Mouse (Mus musculus): ENCODE data around the gene B230307C23Rik.
"Not testable (repeated sequence)": the region's sequence is repeated elsewhere in the genome, so short reads cannot be mapped to it uniquely, and the experiment has no call there.

Gene B230307C23Rik

GRCm38 (mm10) chr16:98022081-98022480 is 25.0 kb downstream of the B230307C23Rik start:
- no peak for DNase-seq

DNA sequence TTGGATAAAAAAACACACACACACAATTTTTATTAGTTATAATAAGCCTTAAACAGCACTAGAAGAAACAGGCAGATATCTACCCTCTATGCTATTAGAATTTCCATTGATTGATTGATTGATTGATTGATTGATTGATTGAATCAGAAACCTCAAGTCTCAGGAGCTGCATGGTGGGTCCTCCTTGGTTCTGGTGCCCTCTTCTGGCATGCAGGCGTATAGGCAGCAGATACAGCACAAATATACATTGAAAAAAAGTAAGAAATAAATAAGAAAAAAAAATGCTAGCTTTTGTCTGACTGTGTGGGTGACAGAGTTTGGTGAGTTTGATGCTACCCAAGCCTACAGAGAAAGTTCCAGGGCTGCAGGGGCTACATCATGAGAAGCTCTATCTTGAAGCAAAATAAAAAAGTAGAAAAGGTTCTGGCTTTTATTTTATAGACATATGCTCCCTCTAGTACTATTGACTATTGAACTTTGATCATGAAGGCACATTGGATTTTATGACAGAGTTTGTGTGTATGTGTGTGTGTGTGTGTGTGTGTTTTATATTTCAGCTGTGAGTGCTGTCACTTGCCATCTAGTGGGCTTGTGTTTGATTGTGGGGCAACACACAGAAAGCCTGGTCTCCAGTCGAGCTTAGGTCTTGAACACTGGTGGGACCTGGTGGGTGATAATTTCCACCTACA is 25.7 kb downstream of the B230307C23Rik start:
- DNase-seq = no peak

DNA sequence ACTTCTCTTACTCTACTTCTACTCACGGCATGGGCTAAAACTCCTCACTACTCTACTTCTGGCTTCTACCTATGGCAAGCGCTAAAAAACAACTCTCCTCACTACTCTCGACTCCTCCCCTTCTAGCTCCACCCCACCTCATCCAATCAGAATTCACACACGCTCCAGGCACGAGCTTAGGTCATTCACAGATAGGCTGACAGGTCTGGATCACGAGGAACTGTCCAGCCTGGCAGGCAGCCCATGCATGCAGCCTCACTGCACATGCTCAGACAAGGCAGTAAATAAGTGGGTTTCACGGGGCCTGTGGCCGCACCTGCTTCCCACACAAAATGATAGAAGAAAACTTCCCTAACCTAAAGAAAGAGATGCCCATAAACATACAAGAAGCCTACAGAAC is 29.1 kb downstream of the B230307C23Rik start:
- not testable (repeated sequence) for DNase-seq

DNA sequence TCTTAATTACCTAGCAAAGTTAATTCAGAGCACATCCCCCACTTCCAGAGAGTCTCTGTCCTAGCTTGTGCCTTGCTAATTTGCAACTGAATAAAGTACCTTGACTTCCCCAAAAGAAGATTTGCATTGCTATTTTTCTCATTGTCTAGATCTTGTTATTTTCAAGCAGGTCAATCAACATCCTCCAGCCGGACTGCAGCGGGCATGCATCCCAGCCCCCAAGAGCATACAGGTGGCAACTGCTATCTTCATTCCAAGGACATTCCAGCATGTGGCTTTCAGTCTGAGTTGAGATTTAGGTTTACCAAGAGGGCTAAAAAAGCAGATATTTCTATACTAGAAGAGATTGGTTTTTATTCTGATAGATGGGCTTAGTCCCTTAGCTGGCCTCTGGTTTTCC is 37.9 kb downstream of the B230307C23Rik start:
- not testable (repeated sequence) for DNase-seq

DNA sequence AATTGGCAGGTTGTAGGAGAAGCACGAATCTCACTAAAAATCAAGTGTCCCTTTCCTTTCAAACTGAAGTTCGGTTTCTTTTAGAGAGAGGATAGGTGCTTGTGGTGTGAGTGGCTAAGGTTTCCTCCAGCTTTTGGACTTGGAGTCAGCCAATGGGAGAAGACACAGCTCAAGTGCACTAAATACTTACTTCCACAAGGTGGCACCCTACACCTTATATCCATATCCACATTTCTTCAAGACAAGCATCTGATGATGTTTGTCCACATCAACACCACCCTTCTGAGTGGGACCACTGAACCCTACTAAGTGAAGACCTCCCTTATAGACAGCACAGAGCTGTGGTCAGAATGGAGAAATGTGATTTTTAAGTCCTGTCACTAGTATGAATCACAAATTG is 44.6 kb downstream of the B230307C23Rik start:
- peak in 1 of 2 experiments; percentile 27 for DNase-seq

- peak; percentile 18 to 27 for DNase-seq
Measured at GRCm38 (mm10) chr16:98079382-98079781, 82.3 kb downstream of the B230307C23Rik start.

DNA sequence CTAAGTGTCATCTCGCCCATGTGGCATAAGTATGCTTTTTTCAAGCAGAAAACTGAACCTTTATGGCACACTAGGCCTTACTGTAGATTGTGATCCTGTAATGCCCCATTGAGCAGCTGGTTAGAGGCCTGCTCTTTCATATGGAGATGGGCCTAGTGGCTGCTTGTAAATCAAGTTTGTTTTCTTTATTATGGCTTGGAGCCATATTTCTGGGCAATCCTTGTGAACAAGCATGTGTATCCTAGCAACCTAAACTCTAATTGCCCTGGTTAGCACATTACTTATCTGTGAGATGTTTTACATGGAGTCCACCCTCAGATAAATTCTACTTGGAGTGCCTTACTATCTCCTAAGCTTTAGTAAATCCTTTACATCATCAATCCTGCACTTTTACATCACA is 84.0 kb downstream of the B230307C23Rik start:
- DNase-seq = not testable (repeated sequence)

Data from lung, postnatal 4 days (tissue).